Mouse (Mus musculus) urinary bladder, adult 18-20 months (tissue): Measurements from ENCODE around the gene Gm1527.
"Not testable (repeated sequence)": the region's sequence is repeated elsewhere in the genome, so short reads cannot be mapped to it uniquely, and the experiment has no call there.

ENCODE experiments used
- DNase-seq, 2 experiments: peaks; one replicate each; pipeline ENCODE4 v3.0.0; 2022; ENCODE audit warnings: low spot score in 2 of 2, mixed read lengths in 2 of 2

Gm1527 gene

GRCm38 (mm10) chr3:28892317-28892716 is at the start of gene Gm1527:
Gm1527 (plus strand) TSS chr3:28892617.
- DNase-seq: no peak

- DNase-seq: no peak
Measured at GRCm38 (mm10) chr3:28843231-28843630, 49.2 kb upstream of the Gm1527 start.

GRCm38 (mm10) chr3:28847115-28847514 is 45.3 kb upstream of the Gm1527 start:
- DNase-seq: no peak

- DNase-seq: not testable (repeated sequence)
Measured at GRCm38 (mm10) chr3:28852174-28852573, 40.2 kb upstream of the Gm1527 start.

- DNase-seq: not testable (repeated sequence)
Measured at GRCm38 (mm10) chr3:28859630-28860392, 32.6 kb upstream of the Gm1527 start.

- not testable (repeated sequence) for DNase-seq
Measured at GRCm38 (mm10) chr3:28896966-28897365, 4.5 kb downstream of the Gm1527 start.

- no peak for DNase-seq
Measured at GRCm38 (mm10) chr3:28965931-28966330, 73.5 kb downstream of the Gm1527 start.

GRCm38 (mm10) chr3:28968851-28969250 is 76.4 kb downstream of the Gm1527 start:
- DNase-seq: peak; percentile 9 to 14
